Mouse (Mus musculus): Measurements from ENCODE around the gene Cerk.
"Not testable (repeated sequence)": the region's sequence is repeated elsewhere in the genome, so short reads cannot be mapped to it uniquely, and the experiment has no call there.

The Cerk gene

GRCm38 (mm10) chr15:86185689-86186569, at the start of gene Cerk:
Cerk (minus strand) TSS chr15:86186141.
- peak; percentile 79 for DNase-seq

GRCm38 (mm10) chr15:86234517-86235441, 48.8 kb upstream of the Cerk start:
- peak; percentile 60 for DNase-seq

- DNase-seq = no peak
Observed at GRCm38 (mm10) chr15:86234001-86234400, 48.1 kb upstream of the Cerk start.

- DNase-seq = no peak
Observed at GRCm38 (mm10) chr15:86231831-86232512, 46.0 kb upstream of the Cerk start.

- DNase-seq = no peak
Observed at GRCm38 (mm10) chr15:86231170-86231569, 45.2 kb upstream of the Cerk start.

GRCm38 (mm10) chr15:86229623-86230022, 43.7 kb upstream of the Cerk start:
- DNase-seq = no peak

- DNase-seq = no peak
Observed at GRCm38 (mm10) chr15:86229088-86229487, 43.1 kb upstream of the Cerk start.

- peak; percentile 68 for DNase-seq
Observed at GRCm38 (mm10) chr15:86228186-86228585, 42.2 kb upstream of the Cerk start.

GRCm38 (mm10) chr15:86226968-86227367, 41.0 kb upstream of the Cerk start:
- DNase-seq = no peak

GRCm38 (mm10) chr15:86226221-86226620, 40.3 kb upstream of the Cerk start:
- no peak for DNase-seq

GRCm38 (mm10) chr15:86224972-86225551, 39.1 kb upstream of the Cerk start:
- no peak for DNase-seq

GRCm38 (mm10) chr15:86221901-86222300, 36.0 kb upstream of the Cerk start:
- not testable (repeated sequence) for DNase-seq

GRCm38 (mm10) chr15:86221369-86221768, 35.4 kb upstream of the Cerk start:
- no peak for DNase-seq

GRCm38 (mm10) chr15:86220715-86221114, 34.8 kb upstream of the Cerk start:
- DNase-seq = no peak

GRCm38 (mm10) chr15:86220229-86220630, 34.3 kb upstream of the Cerk start:
- DNase-seq = no peak

GRCm38 (mm10) chr15:86219534-86220228, 33.7 kb upstream of the Cerk start:
- DNase-seq = no peak

GRCm38 (mm10) chr15:86216641-86217040, 30.7 kb upstream of the Cerk start:
- not testable (repeated sequence) for DNase-seq

- DNase-seq = no peak
Observed at GRCm38 (mm10) chr15:86214549-86215201, 28.7 kb upstream of the Cerk start.

- DNase-seq = peak; percentile 97
Observed at GRCm38 (mm10) chr15:86213753-86214548, 28.0 kb upstream of the Cerk start, which contains the start of gene Tbc1d22a. Tbc1d22a (plus strand) TSS chr15:86214459.

- not testable (repeated sequence) for DNase-seq
Observed at GRCm38 (mm10) chr15:86212193-86212592, 26.3 kb upstream of the Cerk start.
